Mouse (Mus musculus): ENCODE data around the gene C1qb. TPM values are rescaled to one million over a fixed set of nuclear protein-coding genes. Genes with fewer than 3 reads are reported as not detected.

Gene C1qb
- total RNA-seq, 2 experiments from 2014 or later = 41.6 to 44.7 TPM

- intact Hi-C loops (cut with DNase I) = no loop called here
- no peak for DNase-seq
Observed at GRCm38 (mm10) chr4:136896461-136896860, 10.5 kb upstream of the C1qb start.

GRCm38 (mm10) chr4:136895861-136896260 is 9.9 kb upstream of the C1qb start:
- DNase-seq = no peak
- intact Hi-C loops (cut with DNase I) = loop anchor here (2.0 kb wide), 1 partner anchor 177 kb away; no protein-coding TSS in a partner anchor

- no peak for DNase-seq
- intact Hi-C loops (cut with DNase I) = loop anchor here (2.0 kb wide), 1 partner anchor 178 kb away; no protein-coding TSS in a partner anchor
Observed at GRCm38 (mm10) chr4:136894821-136895220, 8.8 kb upstream of the C1qb start.

- peak; percentile 37 to 40 for DNase-seq
- intact Hi-C loops (cut with DNase I) = loop anchor here (2.0 kb wide), 1 partner anchor 179 kb away; no protein-coding TSS in a partner anchor
Observed at GRCm38 (mm10) chr4:136893691-136894543, 7.9 kb upstream of the C1qb start.

- intact Hi-C loops (cut with DNase I) = no loop called here
- DNase-seq = peak; percentile 23 to 31
Observed at GRCm38 (mm10) chr4:136892811-136893210, 6.8 kb upstream of the C1qb start, which contains the start of gene C1qc. C1qc (minus strand) TSS chr4:136893065.

GRCm38 (mm10) chr4:136892371-136892770 is 6.4 kb upstream of the C1qb start:
- intact Hi-C loops (cut with DNase I) = no loop called here
- DNase-seq = no peak

GRCm38 (mm10) chr4:136891115-136891514 is 5.1 kb upstream of the C1qb start:
- DNase-seq = no peak
- intact Hi-C loops (cut with DNase I) = no loop called here

GRCm38 (mm10) chr4:136889981-136890380 is 4.0 kb upstream of the C1qb start:
- intact Hi-C loops (cut with DNase I) = no loop called here
- DNase-seq = no peak

- intact Hi-C loops (cut with DNase I) = no loop called here
- no peak for DNase-seq
Observed at GRCm38 (mm10) chr4:136887714-136888113, 1.7 kb upstream of the C1qb start.

GRCm38 (mm10) chr4:136878601-136879000 is 7.4 kb downstream of the C1qb start:
- intact Hi-C loops (cut with DNase I) = no loop called here
- no peak for DNase-seq

GRCm38 (mm10) chr4:136878171-136878570 is 7.8 kb downstream of the C1qb start:
- intact Hi-C loops (cut with DNase I) = no loop called here
- no peak for DNase-seq

- intact Hi-C loops (cut with DNase I) = no loop called here
- peak in 1 of 2 experiments; percentile 65 for DNase-seq
Observed at GRCm38 (mm10) chr4:136876971-136877370, 9.0 kb downstream of the C1qb start.

GRCm38 (mm10) chr4:136875012-136875411 is 11.0 kb downstream of the C1qb start:
- DNase-seq = no peak
- intact Hi-C loops (cut with DNase I) = no loop called here

- intact Hi-C loops (cut with DNase I) = no loop called here
- no peak for DNase-seq
Observed at GRCm38 (mm10) chr4:136868371-136868770, 17.6 kb downstream of the C1qb start.

- no peak for DNase-seq
- intact Hi-C loops (cut with DNase I) = no loop called here
Observed at GRCm38 (mm10) chr4:136867690-136868345, 18.2 kb downstream of the C1qb start.

GRCm38 (mm10) chr4:136865531-136865930 is 20.5 kb downstream of the C1qb start:
- intact Hi-C loops (cut with DNase I) = no loop called here
- no peak for DNase-seq

- intact Hi-C loops (cut with DNase I) = no loop called here
- DNase-seq = no peak
Observed at GRCm38 (mm10) chr4:136864751-136865470, 21.1 kb downstream of the C1qb start.

GRCm38 (mm10) chr4:136863517-136863916 is 22.5 kb downstream of the C1qb start:
- DNase-seq = no peak
- intact Hi-C loops (cut with DNase I) = no loop called here

GRCm38 (mm10) chr4:136862411-136862810 is 23.6 kb downstream of the C1qb start:
- no peak for DNase-seq
- intact Hi-C loops (cut with DNase I) = no loop called here

GRCm38 (mm10) chr4:136861806-136862205 is 24.2 kb downstream of the C1qb start:
- no peak for DNase-seq
- intact Hi-C loops (cut with DNase I) = no loop called here

GRCm38 (mm10) chr4:136860022-136860421 is 26.0 kb downstream of the C1qb start:
- no peak for DNase-seq
- intact Hi-C loops (cut with DNase I) = no loop called here
